Mouse (Mus musculus) ovary, postnatal 36 days (tissue): ENCODE results near the gene 4933402J07Rik.
A peak's percentile ranks its signal among the peaks of the same experiment; 100 is the strongest.

Source experiments
- DNase-seq: peaks from one replicate; pipeline ENCODE4 v3.0.0; 2022; ENCODE audit warnings: low spot score, mixed read lengths

Gene 4933402J07Rik

GRCm38 (mm10) chr8:87563553-87563952, at the start of gene 4933402J07Rik:
Gene 4933402J07Rik, plus strand, starts transcription at chr8:87563853.
- no peak for DNase-seq

GRCm38 (mm10) chr8:87517132-87517531, 46.5 kb upstream of the 4933402J07Rik start:
- DNase-seq: no peak

- no peak for DNase-seq
Observed at GRCm38 (mm10) chr8:87525006-87525405, 38.6 kb upstream of the 4933402J07Rik start.

- DNase-seq: peak; percentile 6
Observed at GRCm38 (mm10) chr8:87531176-87531575, 32.5 kb upstream of the 4933402J07Rik start.

- no peak for DNase-seq
Observed at GRCm38 (mm10) chr8:87533476-87533875, 30.2 kb upstream of the 4933402J07Rik start.

GRCm38 (mm10) chr8:87534846-87535245, 28.8 kb upstream of the 4933402J07Rik start:
- DNase-seq: no peak

- DNase-seq: peak; percentile 72
Observed at GRCm38 (mm10) chr8:87536615-87537329, 26.9 kb upstream of the 4933402J07Rik start.

GRCm38 (mm10) chr8:87539829-87540394, 23.7 kb upstream of the 4933402J07Rik start:
- DNase-seq: no peak

- DNase-seq: peak; percentile 21
Observed at GRCm38 (mm10) chr8:87549881-87550280, 13.8 kb upstream of the 4933402J07Rik start.

- no peak for DNase-seq
Observed at GRCm38 (mm10) chr8:87552801-87553200, 10.9 kb upstream of the 4933402J07Rik start.

GRCm38 (mm10) chr8:87560801-87561200, 2.9 kb upstream of the 4933402J07Rik start:
- DNase-seq: no peak

- no peak for DNase-seq
Observed at GRCm38 (mm10) chr8:87569203-87569602, 5.5 kb downstream of the 4933402J07Rik start.

GRCm38 (mm10) chr8:87569706-87570563, 6.3 kb downstream of the 4933402J07Rik start:
- peak; percentile 16 for DNase-seq

GRCm38 (mm10) chr8:87570564-87570855, 6.9 kb downstream of the 4933402J07Rik start:
- DNase-seq: no peak

GRCm38 (mm10) chr8:87570880-87571279, 7.2 kb downstream of the 4933402J07Rik start:
- DNase-seq: no peak

GRCm38 (mm10) chr8:87594272-87594671, 30.6 kb downstream of the 4933402J07Rik start:
- DNase-seq: peak; percentile 60

- DNase-seq: no peak
Observed at GRCm38 (mm10) chr8:87602731-87603130, 39.1 kb downstream of the 4933402J07Rik start.

GRCm38 (mm10) chr8:87609110-87609509, 45.5 kb downstream of the 4933402J07Rik start:
- DNase-seq: no peak

- DNase-seq: no peak
Observed at GRCm38 (mm10) chr8:87609651-87610192, 46.1 kb downstream of the 4933402J07Rik start.

- no peak for DNase-seq
Observed at GRCm38 (mm10) chr8:87613701-87614100, 50.0 kb downstream of the 4933402J07Rik start.

GRCm38 (mm10) chr8:87619118-87619517, 55.5 kb downstream of the 4933402J07Rik start:
- no peak for DNase-seq

- DNase-seq: no peak
Observed at GRCm38 (mm10) chr8:87619529-87619928, 55.9 kb downstream of the 4933402J07Rik start.

- DNase-seq: no peak
Observed at GRCm38 (mm10) chr8:87620225-87620624, 56.6 kb downstream of the 4933402J07Rik start.
